Mouse (Mus musculus) limb, embryonic 12.5 days (tissue): ENCODE results near the gene Rtf1. TPM values are rescaled to one million over a fixed set of nuclear protein-coding genes. Genes with fewer than 3 reads are reported as not detected.

ENCODE experiments used
- ATAC-seq: fragments of 200-750 bp; cut with Nextera tagmentation; 2 replicates; pipeline ENCODE4 v1.8.0; 2017; ENCODE audit warnings: low read depth, moderate TSS enrichment; ENCODE audit not compliant: insufficient number of reproducible peaks, insufficient read depth, low FRiP score, low TSS enrichment
- H3K27ac ChIP-seq: fragments of 300-500 bp; sonication (generic); 2 replicates; pipeline ENCODE4 v1.5.1; 2016; ENCODE audit warnings: mild to moderate bottlenecking, moderate library complexity
- H3K27me3 ChIP-seq: fragments of 300-500 bp; sonication (generic); 2 replicates; pipeline ENCODE4 v1.6.1; 2016; ENCODE audit warnings: mild to moderate bottlenecking, moderate library complexity
- H3K36me3 ChIP-seq: fragments of 300-500 bp; sonication (generic); 2 replicates; pipeline ENCODE4 v1.6.1; 2016; ENCODE audit warnings: mild to moderate bottlenecking, moderate library complexity
- H3K4me1 ChIP-seq: fragments of 300-500 bp; sonication (generic); replicated peaks from 2 replicates; pipeline ENCODE4 v1.6.1; 2016
- H3K4me2 ChIP-seq: fragments of 300-500 bp; sonication (generic); 2 replicates; pipeline ENCODE4 v1.6.1; 2016; ENCODE audit warnings: mild to moderate bottlenecking, moderate library complexity
- H3K4me3 ChIP-seq: fragments of 300-500 bp; sonication (generic); replicated peaks from 2 replicates; pipeline ENCODE4 v1.5.1; 2016; ENCODE audit warnings: mild to moderate bottlenecking
- H3K9ac ChIP-seq: fragments of 300-500 bp; sonication (generic); replicated peaks from 2 replicates; pipeline ENCODE4 v1.6.1; 2016; ENCODE audit warnings: mild to moderate bottlenecking, moderate library complexity
- H3K9me3 ChIP-seq: fragments of 300-500 bp; sonication (generic); 2 replicates; pipeline ENCODE4 v1.6.1; 2016; ENCODE audit warnings: mild to moderate bottlenecking, moderate library complexity
- WGBS: fragments of 180-500 bp; shearing (Covaris S2); methylation state at CpG from one replicate; pipeline ENCODE4 v1.1.7; 2016; 5-methylcytosine and 5-hydroxymethylcytosine counted together
- polyA plus RNA-seq: library from polyadenylated mRNA; unstranded; fragments of >200 nt; fragmentation: Nextera tagmentation; extraction: Ambion mirVana; gene quantifications from 2 replicates; pipeline ENCODE4 v1.2.1, GENCODE M21; 2016

Rtf1 gene
- polyA plus RNA-seq, 1 experiment from 2014 or later, result 89.2 TPM

- no peak overlapping the region for H3K9ac ChIP-seq
- ATAC-seq, result no peak
- peaks cover 37% of the 10 kb centered on the region for H3K27me3 ChIP-seq
- no peak overlapping the region for H3K27ac ChIP-seq
- no peak overlapping the region for H3K4me3 ChIP-seq
- no peak overlapping the region for H3K4me2 ChIP-seq
- peaks cover 10% of the 10 kb centered on the region for H3K4me1 ChIP-seq
- no peaks in the 10 kb centered on the region for H3K9me3 ChIP-seq
- WGBS, result 19% methylated on average over 12 of the region's 12 CpGs
- peaks cover 40% of the 10 kb centered on the region for H3K36me3 ChIP-seq
These were observed 62.3 kb downstream of the Rtf1 start for GRCm38 (mm10) chr2:119737124-119737523.

- H3K27me3 ChIP-seq, result peaks cover 68% of the 10 kb centered on the region
- H3K27ac ChIP-seq, result no peak overlapping the region
- H3K4me1 ChIP-seq, result peaks cover 37% of the 10 kb centered on the region
- no peak overlapping the region for H3K9ac ChIP-seq
- H3K36me3 ChIP-seq, result peaks cover 5% of the 10 kb centered on the region
- ATAC-seq, result no peak
- no peak overlapping the region for H3K4me2 ChIP-seq
- 28% methylated on average over 2 of the region's 2 CpGs for WGBS
- no peaks in the 10 kb centered on the region for H3K9me3 ChIP-seq
- no peak overlapping the region; the same call in 1 of the 2 replicates for H3K4me3 ChIP-seq
These were observed 65.7 kb downstream of the Rtf1 start for GRCm38 (mm10) chr2:119740567-119740966.

GRCm38 (mm10) chr2:119741581-119742411, 66.9 kb downstream of the Rtf1 start, which contains the start of gene Itpka:
Itpka (plus strand) TSS chr2:119742337.
- WGBS, result under 1% methylated on average over 45 of the region's 53 CpGs
- peak within 1 kb of the TSS; percentile 71 for H3K4me3 ChIP-seq
- H3K36me3 ChIP-seq, result no peaks in the 10 kb centered on the region
- peak; percentile 73 for ATAC-seq
- peak within 1 kb of the TSS; percentile 78 for H3K27ac ChIP-seq
- no peaks in the 10 kb centered on the region for H3K9me3 ChIP-seq
- peak within 1 kb of the TSS; percentile 99 for H3K4me2 ChIP-seq
- H3K4me1 ChIP-seq, result peaks cover 37% of the 10 kb centered on the region
- H3K27me3 ChIP-seq, result peaks cover 71% of the 10 kb centered on the region
- H3K9ac ChIP-seq, result peak within 1 kb of the TSS; percentile 67

GRCm38 (mm10) chr2:119742461-119743175, 67.8 kb downstream of the Rtf1 start:
- Histone ChIP-seq H3K36me3 (no peaks in the 10 kb centered on the region), H3K9ac (peak overlapping the region; percentile 65), H3K27ac (no peak overlapping the region), H3K4me1 (peaks cover 37% of the 10 kb centered on the region), H3K4me2 (peak overlapping the region; percentile 99), H3K27me3 (peaks cover 71% of the 10 kb centered on the region), H3K9me3 (no peaks in the 10 kb centered on the region), H3K4me3 (peak overlapping the region; percentile 71)
- ATAC-seq, result peak; percentile 32; the same call in 1 of the 2 replicates
- under 1% methylated on average over 70 of the region's 70 CpGs for WGBS

GRCm38 (mm10) chr2:119743176-119743807, 68.4 kb downstream of the Rtf1 start:
- Histone ChIP-seq H3K36me3 (no peaks in the 10 kb centered on the region), H3K4me3 (peak overlapping the region; percentile 71), H3K9ac (0 out of 2 replicates have a peak overlapping the region, but pooled peaks have one; percentile 23), H3K9me3 (no peaks in the 10 kb centered on the region), H3K27ac (no peak overlapping the region), H3K4me1 (peaks cover 37% of the 10 kb centered on the region), H3K4me2 (peak overlapping the region; percentile 99), H3K27me3 (peaks cover 72% of the 10 kb centered on the region)
- 5% methylated on average over 28 of the region's 31 CpGs for WGBS
- ATAC-seq, result no peak

- peak overlapping the region; percentile 45; the same call in 1 of the 2 replicates for H3K9ac ChIP-seq
- no peak for ATAC-seq
- H3K4me3 ChIP-seq, result peak overlapping the region; percentile 71
- H3K4me1 ChIP-seq, result peaks cover 37% of the 10 kb centered on the region
- peak overlapping the region; percentile 99 for H3K4me2 ChIP-seq
- no peaks in the 10 kb centered on the region for H3K9me3 ChIP-seq
- no peak overlapping the region for H3K27ac ChIP-seq
- H3K36me3 ChIP-seq, result no peaks in the 10 kb centered on the region
- peaks cover 71% of the 10 kb centered on the region for H3K27me3 ChIP-seq
- 5% methylated on average over 22 of the region's 22 CpGs for WGBS
These were observed 68.9 kb downstream of the Rtf1 start for GRCm38 (mm10) chr2:119743808-119744162.

GRCm38 (mm10) chr2:119744163-119745111, 69.6 kb downstream of the Rtf1 start:
- no peak for ATAC-seq
- WGBS, result 2% methylated on average over 46 of the region's 46 CpGs
- Histone ChIP-seq H3K9me3 (no peaks in the 10 kb centered on the region), H3K27me3 (peaks cover 73% of the 10 kb centered on the region), H3K27ac (no peak overlapping the region), H3K4me1 (peaks cover 37% of the 10 kb centered on the region), H3K36me3 (no peaks in the 10 kb centered on the region), H3K9ac (peak overlapping the region; percentile 45), H3K4me3 (peak overlapping the region; percentile 71), H3K4me2 (peak overlapping the region; percentile 99)

GRCm38 (mm10) chr2:119745281-119745680, 70.4 kb downstream of the Rtf1 start:
- no peaks in the 10 kb centered on the region for H3K9me3 ChIP-seq
- H3K4me1 ChIP-seq, result peaks cover 37% of the 10 kb centered on the region
- no peak overlapping the region for H3K27ac ChIP-seq
- H3K4me3 ChIP-seq, result no peak overlapping the region; the same call in 1 of the 2 replicates
- no peak overlapping the region for H3K4me2 ChIP-seq
- WGBS, result 19% methylated on average over 1 of the region's 1 CpGs
- no peak overlapping the region for H3K9ac ChIP-seq
- peaks cover 82% of the 10 kb centered on the region for H3K27me3 ChIP-seq
- no peaks in the 10 kb centered on the region for H3K36me3 ChIP-seq
- no peak for ATAC-seq

- no peaks in the 10 kb centered on the region for H3K36me3 ChIP-seq
- H3K4me1 ChIP-seq, result peaks cover 25% of the 10 kb centered on the region
- H3K9me3 ChIP-seq, result no peaks in the 10 kb centered on the region
- H3K27me3 ChIP-seq, result peaks cover 95% of the 10 kb centered on the region
- no peak overlapping the region for H3K4me3 ChIP-seq
- WGBS, result 77% methylated on average over 7 of the region's 7 CpGs
- no peak overlapping the region for H3K9ac ChIP-seq
- ATAC-seq, result no peak
- H3K27ac ChIP-seq, result no peak overlapping the region
- H3K4me2 ChIP-seq, result no peak overlapping the region
These were observed 72.7 kb downstream of the Rtf1 start for GRCm38 (mm10) chr2:119747554-119747953.

GRCm38 (mm10) chr2:119749260-119749659, 74.4 kb downstream of the Rtf1 start:
- no peak overlapping the region for H3K27ac ChIP-seq
- peaks cover 8% of the 10 kb centered on the region for H3K4me1 ChIP-seq
- no peak for ATAC-seq
- H3K27me3 ChIP-seq, result peaks cover 95% of the 10 kb centered on the region
- no peak overlapping the region for H3K4me3 ChIP-seq
- no peak overlapping the region for H3K9ac ChIP-seq
- 70% methylated on average over 13 of the region's 13 CpGs for WGBS
- H3K36me3 ChIP-seq, result no peaks in the 10 kb centered on the region
- no peaks in the 10 kb centered on the region for H3K9me3 ChIP-seq
- no peak overlapping the region for H3K4me2 ChIP-seq
